Mouse (Mus musculus) granulocyte monocyte progenitor cell, adult 5-6 weeks (primary cell): ENCODE results near the gene Nxt1. TPM values are rescaled to one million over a fixed set of nuclear protein-coding genes. Genes with fewer than 3 reads are reported as not detected.

ENCODE experiments used
- ATAC-seq: replicated peaks from 2 replicates; pipeline ENCODE4 v1.8.0; 2016; ENCODE audit warnings: mild to moderate bottlenecking, moderate TSS enrichment, inconsistent platforms; ENCODE audit not compliant: poor library complexity, severe bottlenecking
- total RNA-seq, 2 experiments: library from RNA; stranded (forward) in 1 of 2; stranded (reverse) in 1 of 2; fragments of 200-712, 200-1000 nt in 1 of 2; fragments of >200 nt in 1 of 2; fragmentation: Nextera tagmentation in 1 of 2; gene quantifications; 2 replicates each; pipeline ENCODE4 v1.2.3; 2014 to 2017

Gene Nxt1
- total RNA-seq, 2 experiments from 2014 or later: 64.1 to 104 TPM

- no peak for ATAC-seq
These were observed 14.5 kb downstream of the Nxt1 start for GRCm38 (mm10) chr2:148686862-148687261.

DNA sequence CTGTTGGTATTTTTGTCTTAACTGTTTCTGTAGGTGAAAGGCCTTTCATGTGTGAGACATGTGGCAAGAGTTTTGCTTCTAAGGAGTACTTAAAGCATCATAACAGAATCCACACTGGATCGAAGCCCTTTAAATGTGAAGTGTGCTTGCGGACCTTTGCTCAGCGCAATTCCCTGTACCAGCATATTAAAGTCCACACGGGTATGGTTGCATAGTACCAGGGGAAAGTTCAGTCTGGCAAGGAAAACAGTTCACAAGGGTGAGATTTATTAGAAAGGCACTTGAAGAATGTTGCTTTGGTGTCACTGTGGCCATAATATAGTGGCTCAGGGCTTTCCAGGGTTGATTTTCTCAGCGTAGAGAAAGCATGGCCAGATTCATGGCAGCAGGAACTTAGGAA, 15.6 kb downstream of the Nxt1 start:
- ATAC-seq: no peak

DNA sequence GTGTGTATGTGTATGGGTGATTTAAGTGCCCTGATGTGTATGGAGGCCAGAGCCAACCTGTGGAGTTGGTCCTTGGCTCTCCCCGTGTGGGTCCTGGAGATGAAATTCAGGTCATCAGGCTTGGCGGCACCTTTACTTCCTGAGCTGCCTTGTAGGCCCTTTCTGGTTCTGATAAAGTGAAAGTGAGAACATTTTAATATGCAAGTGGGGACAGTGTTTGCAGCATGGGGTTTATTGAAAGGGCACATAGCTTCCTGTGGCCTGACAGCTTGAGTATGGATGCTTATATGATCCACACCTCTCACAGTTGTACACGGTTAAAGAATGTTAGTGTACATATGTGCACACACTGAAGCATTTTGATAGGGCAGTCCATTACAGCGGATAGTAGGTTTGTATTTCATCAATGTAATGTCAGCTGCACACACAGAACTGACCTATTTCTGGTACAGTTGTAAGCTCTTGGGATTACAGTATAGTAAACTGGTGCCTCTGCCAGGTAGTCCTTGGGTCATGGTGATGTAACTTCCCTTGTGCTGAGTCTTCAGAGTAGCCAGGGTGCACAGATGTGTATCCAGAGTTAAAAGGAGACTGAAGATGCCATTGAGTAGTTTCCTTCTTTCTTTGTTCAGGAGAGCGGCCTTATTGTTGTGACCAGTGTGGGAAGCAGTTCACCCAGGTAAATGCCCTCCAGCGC, 17.2 kb downstream of the Nxt1 start:
- ATAC-seq: no peak

GRCm38 (mm10) chr2:148690291-148690690, 17.9 kb downstream of the Nxt1 start:
- no peak for ATAC-seq

DNA sequence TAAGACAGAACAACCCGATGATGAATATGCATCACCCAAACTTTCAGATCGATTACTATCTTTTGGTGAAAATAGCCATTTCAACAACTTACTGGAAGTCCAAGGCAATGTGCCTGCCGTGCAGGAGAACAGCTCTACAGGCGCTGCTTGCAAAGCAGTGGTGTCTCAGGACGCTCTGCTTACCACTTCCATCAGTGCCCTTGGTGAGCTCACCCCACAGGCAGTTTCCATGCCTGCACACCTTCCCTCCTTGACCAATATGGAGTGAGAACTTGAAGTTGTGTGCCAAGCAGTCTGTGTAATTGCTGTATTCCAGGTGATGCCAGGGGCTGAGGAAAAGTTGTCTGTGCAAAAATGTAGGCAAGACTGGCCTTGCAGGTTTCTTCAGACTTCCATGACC, 18.4 kb downstream of the Nxt1 start:
- no peak for ATAC-seq

DNA sequence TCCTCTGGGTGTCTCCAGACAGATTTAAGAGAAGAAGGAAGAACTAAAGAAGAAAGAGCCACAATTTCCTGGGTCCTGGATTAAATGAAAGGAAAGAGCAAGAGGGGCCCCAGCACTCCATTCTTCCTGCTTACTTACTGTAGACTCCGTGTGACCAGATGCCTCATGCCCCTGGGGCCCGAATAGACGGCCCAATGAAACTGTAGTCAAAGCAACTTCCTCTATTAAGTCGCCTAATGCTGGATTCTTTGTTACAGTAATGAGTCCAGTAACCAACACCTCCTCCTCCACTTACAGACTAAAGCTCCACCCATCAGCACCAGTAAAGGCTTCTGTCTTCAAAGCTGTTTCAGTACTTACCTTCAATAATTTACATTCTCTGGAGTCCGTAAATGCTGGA, 26.2 kb downstream of the Nxt1 start:
- peak; percentile 81 for ATAC-seq

DNA sequence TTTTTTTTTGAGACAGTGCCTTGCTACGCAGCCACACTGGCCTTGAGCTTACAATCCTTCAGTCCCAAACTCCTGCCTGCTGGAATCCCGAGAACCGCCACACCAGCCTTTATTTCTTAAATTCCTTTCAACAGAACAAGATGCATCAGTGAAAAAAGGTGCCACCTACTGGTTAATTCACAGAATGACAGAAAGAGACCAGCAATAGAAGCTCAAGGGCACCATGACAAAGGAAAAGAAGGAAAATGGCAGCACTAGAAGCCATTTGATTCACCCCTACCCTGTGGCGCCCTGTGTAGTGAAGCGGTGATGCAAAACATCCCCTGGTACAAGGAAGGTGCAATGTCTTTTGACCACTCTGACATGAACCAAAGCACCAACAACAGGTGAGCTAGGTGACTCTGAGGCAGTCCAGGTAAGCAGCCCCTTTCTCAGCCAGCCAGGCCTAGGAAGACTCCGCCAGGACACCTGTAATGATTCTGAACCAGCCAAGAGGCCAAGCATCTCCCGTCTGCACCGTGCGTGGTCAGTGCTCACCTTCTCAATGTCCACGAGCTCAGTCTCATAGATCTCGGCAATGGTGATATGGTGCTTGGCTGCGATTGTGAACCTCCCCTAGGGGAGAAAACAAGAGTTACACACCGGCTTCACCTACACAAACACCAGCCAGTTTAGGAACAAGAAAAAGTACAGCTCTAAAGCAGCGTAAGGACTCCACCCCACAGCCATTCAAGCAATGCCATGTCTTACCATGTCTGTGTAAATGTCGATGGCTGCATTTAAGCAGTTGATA, 34.2 kb downstream of the Nxt1 start:
- peak; percentile 80 for ATAC-seq

DNA sequence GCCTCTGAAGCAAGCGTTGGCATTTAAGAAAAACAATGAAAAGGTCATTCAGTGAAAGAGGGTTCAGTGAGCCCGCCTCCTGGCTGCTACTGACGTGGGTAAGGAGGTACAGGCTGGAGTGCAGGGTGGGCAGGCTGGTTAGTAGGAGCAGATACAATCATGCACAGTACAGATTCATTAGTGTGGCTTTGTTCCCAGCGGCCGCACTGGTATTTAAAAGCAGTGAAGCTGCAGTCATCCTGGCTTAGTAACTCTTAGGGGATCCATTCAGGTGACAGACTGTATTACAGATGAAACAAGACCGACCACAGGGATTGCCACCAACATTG, 34.8 kb downstream of the Nxt1 start:
- ATAC-seq: no peak

DNA sequence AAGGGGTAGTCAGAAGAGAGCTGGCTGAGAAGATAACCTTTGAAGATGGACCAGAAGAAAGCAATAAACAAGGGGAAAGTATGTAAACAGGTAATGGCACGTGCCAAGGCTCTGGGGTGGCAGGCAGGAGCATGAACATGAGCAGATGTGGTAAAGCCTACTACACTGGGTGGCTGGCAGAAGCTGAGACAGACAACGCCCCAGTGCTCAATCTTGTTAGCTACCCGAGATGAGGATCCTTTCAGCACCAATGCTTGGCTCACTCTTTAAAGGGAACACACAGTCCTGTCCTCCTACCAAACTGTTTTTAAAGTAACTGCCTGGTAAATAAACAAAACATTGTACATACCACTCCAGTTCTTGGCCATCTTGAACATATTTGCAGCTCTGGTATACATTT, 39.9 kb downstream of the Nxt1 start:
- no peak for ATAC-seq

DNA sequence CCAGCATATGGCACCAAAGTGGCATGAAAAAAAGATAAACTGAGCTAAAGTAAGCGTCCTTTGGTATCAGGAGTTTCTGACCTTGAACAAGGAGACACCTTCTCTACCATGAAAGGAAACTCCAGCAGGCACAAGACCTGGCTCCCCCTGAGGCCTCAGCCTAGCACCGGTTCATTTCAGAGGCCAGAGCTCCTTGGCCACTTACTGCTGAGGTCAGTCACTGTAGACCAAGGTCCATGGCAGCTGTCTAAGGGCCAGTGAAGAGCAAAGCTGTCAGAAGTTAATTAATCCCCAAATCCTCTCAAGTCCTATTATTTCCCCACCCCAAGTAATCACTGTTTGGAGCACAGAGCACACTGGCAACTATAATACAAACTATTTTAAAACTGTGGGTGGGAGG, 44.7 kb downstream of the Nxt1 start:
- ATAC-seq: no peak

GRCm38 (mm10) chr2:148719271-148719995, 47.0 kb downstream of the Nxt1 start:
- peak; percentile 62; the same call in 1 of the 2 replicates for ATAC-seq

Other genes with a start within 250 kb of the Nxt1 start
- gene Cd93, start 229.0 kb upstream of the Nxt1 start, total RNA-seq (2014; fragmentation: Nextera tagmentation): 148 and 150 TPM in 2 replicates
- gene Cd93, start 229.0 kb upstream of the Nxt1 start, total RNA-seq (2017): 145 TPM in 2 replicates
- 11.2 and 15.5 TPM in 2 replicates for gene Gzf1, start 8.4 kb downstream of the Nxt1 start, total RNA-seq (2014; fragmentation: Nextera tagmentation)
- 18.9 and 19.9 TPM in 2 replicates for gene Gzf1, start 8.4 kb downstream of the Nxt1 start, total RNA-seq (2017)
- gene Napb, start 59.9 kb downstream of the Nxt1 start, total RNA-seq (2014; fragmentation: Nextera tagmentation): 0.66 and 0.92 TPM in 2 replicates
- gene Napb, start 59.9 kb downstream of the Nxt1 start, total RNA-seq (2017): 0.13 and 0.62 TPM in 2 replicates
- gene Cstl1, start 77.8 kb downstream of the Nxt1 start, total RNA-seq (2014; fragmentation: Nextera tagmentation): not detected in 2 replicates
- not detected in 2 replicates for gene Cstl1, start 77.8 kb downstream of the Nxt1 start, total RNA-seq (2017)
- not detected in 2 replicates for gene Cst11, start 98.9 kb downstream of the Nxt1 start, total RNA-seq (2014; fragmentation: Nextera tagmentation)
- not detected in 2 replicates for gene Cst11, start 98.9 kb downstream of the Nxt1 start, total RNA-seq (2017)
- not detected in 2 replicates for gene 8030411F24Rik, start 109.4 kb downstream of the Nxt1 start, total RNA-seq (2014; fragmentation: Nextera tagmentation)
- gene 8030411F24Rik, start 109.4 kb downstream of the Nxt1 start, total RNA-seq (2017): not detected in 2 replicates
- gene Cst12, start 116.8 kb downstream of the Nxt1 start, total RNA-seq (2014; fragmentation: Nextera tagmentation): not detected in 2 replicates
- gene Cst12, start 116.8 kb downstream of the Nxt1 start, total RNA-seq (2017): not detected in 2 replicates
- not detected in 2 replicates for gene Cst8, start 126.2 kb downstream of the Nxt1 start, total RNA-seq (2014; fragmentation: Nextera tagmentation)
- gene Cst8, start 126.2 kb downstream of the Nxt1 start, total RNA-seq (2017): not detected in 2 replicates
- gene Cst13, start 147.5 kb downstream of the Nxt1 start, total RNA-seq (2014; fragmentation: Nextera tagmentation): not detected in 2 replicates
- gene Cst13, start 147.5 kb downstream of the Nxt1 start, total RNA-seq (2017): not detected in 2 replicates
- gene Cst9, start 162.5 kb downstream of the Nxt1 start, total RNA-seq (2014; fragmentation: Nextera tagmentation): not detected in 2 replicates
- gene Cst9, start 162.5 kb downstream of the Nxt1 start, total RNA-seq (2017): not detected in 2 replicates
- gene 9230104L09Rik, start 192.4 kb downstream of the Nxt1 start, total RNA-seq (2014; fragmentation: Nextera tagmentation): not detected in 2 replicates
- not detected in 2 replicates for gene 9230104L09Rik, start 192.4 kb downstream of the Nxt1 start, total RNA-seq (2017)
- 362 and 448 TPM in 2 replicates for gene Cst3, start 203.1 kb downstream of the Nxt1 start, total RNA-seq (2014; fragmentation: Nextera tagmentation)
- gene Cst3, start 203.1 kb downstream of the Nxt1 start, total RNA-seq (2017): 432 and 469 TPM in 2 replicates